Mouse (Mus musculus) 3T3-L1 (cell line): ENCODE results near the gene C87436.
"Not testable (repeated sequence)": the region's sequence is repeated elsewhere in the genome, so short reads cannot be mapped to it uniquely, and the experiment has no call there.

ENCODE experiments used
- DNase-seq: peaks from one replicate; pipeline ENCODE4 v3.0.0-alpha.2; 2015; ENCODE audit warnings: low read depth, low spot score

C87436 gene

DNA sequence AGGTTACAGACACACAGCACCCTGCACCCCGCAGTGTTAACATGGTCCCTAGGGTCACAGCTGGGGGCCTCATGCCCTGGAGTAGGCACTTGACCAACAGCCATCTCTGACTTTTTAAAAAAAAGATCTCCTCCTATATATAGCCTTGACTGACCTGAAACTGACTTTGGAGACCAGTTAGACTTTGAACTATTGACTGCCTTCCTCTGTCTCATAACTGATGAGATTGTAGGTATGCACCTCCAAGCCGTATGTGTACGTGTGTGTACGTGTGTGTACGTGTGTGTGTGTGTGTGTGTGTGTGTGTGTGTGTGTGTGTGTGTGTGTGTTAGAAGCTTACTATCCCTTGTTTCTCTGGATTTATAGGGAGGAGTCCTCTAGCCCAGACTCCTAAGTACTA is 43.7 kb downstream of the C87436 start:
- no peak for DNase-seq

DNA sequence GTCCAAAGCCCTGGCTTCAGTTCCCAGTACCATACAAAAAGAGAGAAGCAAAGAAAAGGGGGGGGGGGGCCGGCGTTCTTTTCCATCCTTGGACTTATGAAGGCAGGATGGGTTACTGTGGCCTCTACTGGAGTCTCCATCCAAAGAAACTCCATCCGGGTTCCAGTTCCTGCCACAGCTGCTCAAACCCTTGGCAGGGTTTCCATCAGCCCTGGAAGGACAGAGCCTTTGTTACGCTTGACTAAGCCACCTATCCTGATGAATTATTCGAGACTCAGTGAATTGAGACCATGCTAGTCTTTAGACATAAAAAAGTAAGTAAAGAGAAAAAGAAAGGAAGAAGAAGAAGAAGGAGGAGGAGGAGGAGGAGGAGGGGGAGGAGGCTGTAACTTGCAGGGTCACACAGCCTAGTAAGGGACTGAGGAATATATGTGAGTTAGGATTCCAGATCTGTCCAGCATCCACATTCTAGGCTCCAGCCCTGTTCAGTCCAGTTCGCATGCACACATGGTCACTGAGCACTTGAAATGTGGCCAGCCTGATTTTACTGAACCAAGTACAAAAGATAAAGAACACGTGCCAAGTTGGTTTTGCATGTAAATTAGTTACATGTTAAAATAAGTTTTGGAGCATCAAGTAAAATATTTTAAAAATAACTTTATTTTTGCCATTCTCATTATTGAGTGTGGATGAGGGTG is 47.9 kb downstream of the C87436 start:
- no peak for DNase-seq

DNA sequence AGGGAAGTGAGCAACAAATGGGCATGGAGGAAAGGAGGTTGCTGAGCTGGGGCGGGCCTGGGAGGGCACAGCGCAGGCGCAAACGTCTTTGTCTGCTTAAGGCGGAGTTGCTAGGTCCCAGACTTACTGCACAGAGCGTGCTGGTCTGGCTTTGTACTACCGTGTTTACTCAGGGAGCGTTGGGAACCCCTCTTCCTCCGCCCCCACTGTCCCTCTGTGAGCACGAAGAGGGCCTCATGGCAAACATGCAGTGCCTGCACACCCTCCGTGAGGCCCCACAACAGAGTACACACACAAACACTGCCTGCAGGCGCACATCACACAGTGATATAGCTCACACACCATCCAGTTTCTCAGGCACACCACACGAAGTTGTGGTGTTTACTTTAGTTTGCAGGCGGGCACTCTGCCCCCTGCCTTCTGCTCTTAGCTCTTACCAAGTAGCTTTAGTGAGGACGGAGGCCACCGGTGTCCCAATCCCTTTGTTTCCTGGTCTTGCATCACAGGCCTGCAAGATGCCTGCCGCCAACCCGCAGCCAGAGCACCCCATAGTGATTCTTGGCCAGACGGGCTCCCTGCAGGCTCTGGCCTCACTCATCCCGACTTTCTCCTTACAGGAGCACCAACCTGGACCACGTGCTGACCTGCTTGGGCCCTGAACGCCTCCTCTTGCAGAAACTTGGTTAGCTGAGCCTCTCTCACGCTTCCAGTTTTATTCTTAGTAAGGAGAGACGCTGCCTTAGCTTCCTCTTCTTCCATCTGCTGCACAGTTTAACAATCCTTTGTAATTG is 49.4 kb downstream of the C87436 start:
- no peak for DNase-seq

DNA sequence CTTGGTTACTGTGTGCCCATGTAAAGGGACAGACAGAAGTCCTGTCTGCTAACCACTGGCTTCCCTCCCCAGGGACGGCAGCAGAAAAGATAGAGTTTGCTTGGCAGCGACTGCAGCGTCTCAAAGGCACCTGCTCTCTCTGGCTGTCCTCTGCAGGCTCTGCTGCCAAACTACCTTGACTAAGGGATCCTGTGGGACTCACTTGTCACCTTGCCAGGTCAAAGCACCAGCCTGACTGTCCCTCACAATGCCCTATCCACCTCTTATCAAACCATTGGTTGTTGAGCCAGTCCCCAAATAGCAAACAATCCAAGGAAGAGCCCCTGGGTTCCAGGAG is 49.9 kb downstream of the C87436 start:
- DNase-seq: no peak

DNA sequence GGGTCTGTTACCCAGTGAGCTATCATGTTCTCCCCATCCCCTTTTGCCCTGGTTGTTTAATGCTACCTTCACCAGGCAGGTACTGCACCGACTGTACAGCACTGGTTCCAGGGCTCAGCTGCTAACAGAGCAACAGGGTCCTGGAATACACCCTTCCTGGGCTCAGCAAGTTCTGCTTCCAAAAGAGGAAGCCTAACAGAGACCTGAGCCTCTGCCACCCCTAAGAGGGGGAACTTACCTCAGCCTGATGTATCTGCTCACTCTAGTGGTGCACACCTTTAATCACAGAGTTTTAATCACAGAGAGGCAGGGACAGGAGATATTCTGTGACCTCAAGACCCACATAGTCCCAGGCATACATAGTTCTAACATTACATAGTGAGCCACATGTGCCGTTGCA is 51.8 kb downstream of the C87436 start:
- no peak for DNase-seq

DNA sequence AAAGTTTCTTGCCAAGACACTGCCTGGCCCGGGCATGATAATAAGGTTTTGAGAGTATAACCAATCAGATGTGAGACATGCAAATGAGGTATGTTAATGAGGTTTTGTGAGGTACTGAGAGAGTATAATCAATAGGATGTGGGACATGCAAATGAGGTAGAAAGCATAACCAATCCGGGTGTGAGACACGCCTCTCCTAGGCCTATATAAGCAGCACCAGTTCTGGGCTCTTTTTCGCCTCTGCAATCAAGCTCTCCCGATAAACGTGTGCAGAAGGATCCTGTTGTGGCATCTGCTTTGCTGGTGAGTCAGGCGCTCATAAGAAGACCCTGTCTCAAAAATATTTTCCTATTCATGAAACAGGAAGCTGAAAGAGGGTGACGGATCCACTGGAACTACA is 52.2 kb downstream of the C87436 start:
- not testable (repeated sequence) for DNase-seq

DNA sequence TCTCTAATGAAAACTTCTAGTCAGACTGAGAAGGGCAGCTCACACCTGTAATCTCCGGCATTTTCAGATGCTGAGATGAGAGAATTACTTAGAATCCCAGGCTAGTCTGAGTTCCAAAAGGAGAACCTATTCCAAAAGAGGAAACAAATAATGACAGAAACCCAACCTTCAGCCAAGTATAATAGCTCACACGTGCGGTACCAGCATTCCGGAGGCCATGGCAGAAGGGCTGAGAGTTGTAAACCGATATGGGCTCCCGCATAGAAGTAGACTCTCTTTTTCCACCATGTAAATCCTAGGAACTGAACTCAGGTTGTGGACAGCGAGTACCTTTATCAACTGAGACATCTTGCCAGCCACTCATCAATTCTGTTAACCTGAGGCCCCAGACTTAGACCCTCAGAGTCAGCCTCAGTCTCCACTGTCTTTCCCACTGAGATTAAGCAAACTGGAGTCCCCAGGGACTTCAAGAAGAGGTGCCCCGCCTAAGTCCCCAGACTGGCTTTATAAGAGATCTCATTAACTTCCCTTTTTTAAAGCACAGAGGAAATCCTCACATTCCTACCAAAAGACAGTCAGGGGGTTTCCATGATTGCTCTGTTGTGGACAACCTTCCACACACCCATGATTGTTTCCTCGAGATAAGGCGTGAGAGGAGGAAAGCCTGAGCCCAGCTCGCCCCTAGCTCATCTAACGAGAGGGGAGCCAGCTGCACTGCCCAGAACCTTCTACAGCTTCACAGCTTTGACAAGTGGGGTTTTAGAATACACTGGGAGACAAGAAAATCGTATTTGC is 55.5 kb downstream of the C87436 start:
- no peak for DNase-seq

GRCm38 (mm10) chr6:86494767-86495166 is 56.6 kb downstream of the C87436 start:
- no peak for DNase-seq

GRCm38 (mm10) chr6:86495661-86496060 is 57.5 kb downstream of the C87436 start:
- DNase-seq: no peak

DNA sequence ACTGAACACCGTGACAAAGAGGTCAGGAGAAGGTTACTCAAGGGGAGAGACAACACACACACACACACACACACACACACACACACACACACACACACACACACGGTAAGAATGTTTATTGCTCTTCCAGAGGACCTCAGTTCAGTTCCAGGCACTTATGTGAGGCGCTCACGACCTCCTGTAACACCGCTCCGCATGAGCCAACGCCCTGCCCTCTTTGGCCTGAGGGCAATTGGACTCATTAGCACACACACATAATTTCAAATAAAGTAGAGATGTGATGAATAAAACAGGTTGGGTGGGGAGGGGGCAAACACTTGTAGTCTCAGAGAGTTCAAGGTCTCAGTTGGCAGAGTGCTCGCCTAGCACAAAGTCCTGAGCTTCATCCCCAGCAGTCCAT is 58.0 kb downstream of the C87436 start:
- no peak for DNase-seq

DNA sequence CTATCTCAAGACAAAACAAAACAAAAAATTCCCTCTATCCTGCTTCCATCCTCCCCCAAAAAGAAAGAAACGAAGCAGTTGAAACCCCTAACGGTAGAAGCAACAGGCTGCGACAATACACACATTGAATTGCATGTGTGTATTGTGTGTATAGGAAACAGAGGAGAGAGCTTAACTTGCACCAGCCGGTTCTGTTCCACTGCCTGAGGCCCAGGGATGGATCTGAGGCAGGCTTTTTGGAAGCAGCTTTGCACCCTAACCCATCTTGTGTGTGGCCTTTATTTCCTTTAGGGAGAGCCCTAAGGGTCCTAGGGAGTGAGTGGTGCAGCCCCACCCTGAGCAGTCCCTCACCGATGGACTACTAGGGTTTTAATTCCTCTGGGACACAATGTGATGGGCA is 58.4 kb downstream of the C87436 start:
- DNase-seq: no peak

DNA sequence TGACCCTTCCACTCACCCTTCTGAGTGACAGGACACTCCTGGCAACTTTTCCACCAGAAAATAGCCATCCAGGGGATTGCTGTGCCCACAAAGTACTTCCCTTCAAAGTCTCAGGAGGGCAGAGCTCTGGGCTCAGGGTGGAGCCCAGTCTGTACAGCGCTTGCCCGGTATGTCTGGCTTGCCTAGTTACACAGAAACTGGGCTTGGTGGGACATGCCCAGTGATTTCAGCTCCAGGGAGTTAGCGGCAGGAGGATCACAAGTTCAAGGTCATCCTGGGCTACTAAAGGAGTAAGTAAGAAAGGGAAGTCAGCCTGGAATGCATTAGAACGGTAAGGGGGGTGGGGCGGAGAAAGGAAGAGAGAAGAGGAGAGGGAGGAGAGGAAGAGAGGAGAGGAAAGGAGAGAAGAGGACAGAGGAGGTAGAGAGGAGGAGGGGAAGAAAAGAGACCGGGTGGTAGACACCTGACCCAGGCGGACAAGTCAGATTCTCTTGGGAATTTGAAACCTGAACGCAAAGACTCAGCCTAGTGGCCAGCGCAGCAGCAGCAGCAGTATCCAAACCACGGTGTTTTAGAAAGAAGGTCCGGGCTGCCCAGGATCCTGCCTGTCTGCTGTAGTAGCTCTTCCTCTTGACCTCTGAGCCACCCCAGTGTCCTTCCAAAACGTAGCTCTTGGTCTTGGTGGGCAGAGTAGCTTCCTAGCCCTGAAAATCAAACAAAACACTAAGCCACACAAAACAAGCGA is 59.1 kb downstream of the C87436 start:
- no peak for DNase-seq

DNA sequence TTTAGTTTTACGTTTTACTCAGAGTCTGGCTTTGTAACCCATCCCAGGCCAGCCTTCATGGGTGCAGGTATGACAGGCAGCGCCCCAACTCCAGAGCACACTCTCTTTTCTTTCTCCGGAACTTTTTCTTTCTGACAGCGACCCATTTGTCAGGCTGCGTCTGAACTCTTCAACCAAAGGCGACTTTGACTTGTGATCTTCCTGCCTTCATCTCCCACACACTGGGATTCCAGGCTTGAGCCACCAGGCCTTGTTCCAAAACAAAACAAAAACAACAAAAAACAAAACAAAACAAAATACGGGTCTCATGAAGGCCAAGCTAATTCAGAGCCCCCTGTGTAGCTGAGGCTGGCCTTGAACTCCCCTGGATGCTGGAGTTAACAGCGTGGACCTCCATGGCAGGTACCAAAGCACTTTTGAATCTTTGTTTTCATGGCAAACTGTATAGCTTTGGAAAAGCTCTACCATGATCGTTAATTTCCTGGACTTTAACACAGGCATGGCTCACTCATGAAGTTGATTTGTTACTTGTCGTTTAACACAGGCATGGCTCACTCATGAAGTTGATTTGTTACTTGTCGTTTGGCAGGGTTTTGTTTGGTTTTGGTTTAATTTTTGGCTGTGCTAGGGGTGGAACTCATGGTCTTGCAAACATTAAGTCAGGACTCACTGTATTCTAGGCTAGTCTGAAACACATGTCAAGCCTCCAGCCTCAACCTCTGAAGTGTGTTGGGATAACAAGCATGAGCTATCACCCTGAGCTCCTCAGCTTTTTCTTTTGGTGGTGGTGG is 60.0 kb downstream of the C87436 start:
- DNase-seq: no peak

DNA sequence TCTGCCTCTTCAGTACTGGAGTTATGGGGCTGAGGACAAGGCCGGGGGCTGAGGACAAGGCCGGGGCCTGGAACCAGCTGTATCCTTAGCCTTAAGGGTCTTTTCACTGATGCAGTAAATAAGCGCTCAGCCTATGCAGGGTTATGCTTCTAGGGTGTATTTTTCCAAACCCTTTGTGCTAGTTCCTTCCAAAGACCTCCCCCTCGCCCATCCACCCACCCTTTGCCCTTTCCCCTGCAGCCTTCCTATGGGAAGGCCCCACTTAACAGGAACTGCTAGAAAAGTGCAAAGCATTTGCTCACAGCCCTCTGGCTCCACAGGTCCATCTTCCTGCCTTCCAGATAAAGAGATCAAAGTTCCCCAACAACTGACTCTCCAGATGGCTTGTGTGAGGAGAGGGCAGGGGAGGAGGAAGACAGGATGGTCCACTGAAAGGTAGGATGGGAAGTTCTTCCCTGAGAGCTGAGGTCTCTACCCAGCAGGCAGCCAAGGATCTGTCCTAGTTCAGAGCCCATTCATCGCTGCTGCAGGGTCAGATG is 61.5 kb downstream of the C87436 start:
- DNase-seq: no peak

GRCm38 (mm10) chr6:86503513-86503912 is 65.3 kb downstream of the C87436 start:
- DNase-seq: no peak

- no peak for DNase-seq
Measured at GRCm38 (mm10) chr6:86505671-86506070, 67.5 kb downstream of the C87436 start.

DNA sequence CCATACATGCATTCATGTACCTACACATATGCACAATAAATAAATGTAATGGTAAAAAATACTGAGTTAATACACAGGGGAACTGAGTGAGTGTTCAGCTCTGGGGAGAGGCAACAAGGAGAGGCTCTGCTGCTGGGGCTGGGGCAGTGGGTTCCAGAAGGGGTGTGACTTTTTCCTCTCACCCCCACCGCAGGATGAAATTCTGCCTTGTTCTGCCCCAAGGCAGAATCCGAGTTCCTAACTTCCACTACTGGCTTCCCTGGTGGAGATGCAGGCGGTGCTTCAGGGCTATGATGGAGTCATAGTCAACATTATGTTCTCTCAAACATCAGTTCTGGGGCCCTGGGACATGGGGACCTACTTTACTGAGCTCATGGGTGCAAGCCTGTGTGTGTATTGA is 68.1 kb downstream of the C87436 start:
- no peak for DNase-seq

GRCm38 (mm10) chr6:86507116-86507515 is 68.9 kb downstream of the C87436 start:
- DNase-seq: no peak

GRCm38 (mm10) chr6:86508736-86509135 is 70.6 kb downstream of the C87436 start:
- no peak for DNase-seq

- DNase-seq: no peak
Measured at GRCm38 (mm10) chr6:86509194-86509865, 71.2 kb downstream of the C87436 start.
